Mouse (Mus musculus): ENCODE data around the gene Tsks.

The Tsks gene

GRCm38 (mm10) chr7:44951960-44952359, 9.0 kb downstream of the Tsks start:
- DNase-seq (ENCODE audit: low read depth), result peak; percentile 51

DNA sequence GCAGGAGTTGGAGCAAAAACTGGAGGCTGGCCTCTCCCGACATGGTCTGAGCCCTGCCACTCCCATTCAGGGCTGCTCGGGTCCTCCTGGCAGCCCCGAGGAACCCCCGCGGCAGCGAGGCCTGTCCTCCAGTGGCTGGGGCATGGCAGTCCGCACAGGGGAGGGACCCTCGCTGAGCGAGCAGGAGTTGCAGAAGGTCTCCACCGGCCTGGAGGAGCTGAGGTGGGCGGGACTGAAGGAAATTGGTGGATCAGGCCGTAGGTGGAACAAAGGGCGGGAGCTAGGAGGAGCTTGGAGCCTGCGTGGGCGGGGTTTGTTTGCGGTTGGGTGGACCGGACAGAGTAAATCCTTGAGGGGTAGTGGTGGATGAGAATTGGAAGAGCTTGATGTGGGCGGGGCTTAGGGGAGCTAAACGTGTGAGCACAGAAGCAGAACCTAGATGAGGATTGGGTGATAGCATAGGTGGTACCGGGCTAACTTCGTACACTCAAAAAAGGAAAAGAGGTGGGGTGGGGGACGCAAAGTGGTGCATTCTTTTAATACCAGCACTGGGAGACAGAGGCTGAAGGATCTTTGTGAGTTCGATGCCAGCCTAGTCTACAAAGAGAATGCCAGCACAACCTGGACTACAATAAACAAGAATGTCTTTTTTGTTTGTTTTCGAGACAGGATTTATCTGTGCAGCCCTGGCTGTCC, 9.8 kb downstream of the Tsks start:
- peak; percentile 94 for DNase-seq (ENCODE audit: low read depth)

- no peak for DNase-seq (ENCODE audit: low read depth)
Observed at GRCm38 (mm10) chr7:44953561-44953960, 10.6 kb downstream of the Tsks start.

GRCm38 (mm10) chr7:44954091-44954885, 11.3 kb downstream of the Tsks start:
- DNase-seq (ENCODE audit: low read depth), result no peak

- DNase-seq (ENCODE audit: low read depth), result peak; percentile 22
Observed at GRCm38 (mm10) chr7:44955628-44956027, 12.6 kb downstream of the Tsks start.

DNA sequence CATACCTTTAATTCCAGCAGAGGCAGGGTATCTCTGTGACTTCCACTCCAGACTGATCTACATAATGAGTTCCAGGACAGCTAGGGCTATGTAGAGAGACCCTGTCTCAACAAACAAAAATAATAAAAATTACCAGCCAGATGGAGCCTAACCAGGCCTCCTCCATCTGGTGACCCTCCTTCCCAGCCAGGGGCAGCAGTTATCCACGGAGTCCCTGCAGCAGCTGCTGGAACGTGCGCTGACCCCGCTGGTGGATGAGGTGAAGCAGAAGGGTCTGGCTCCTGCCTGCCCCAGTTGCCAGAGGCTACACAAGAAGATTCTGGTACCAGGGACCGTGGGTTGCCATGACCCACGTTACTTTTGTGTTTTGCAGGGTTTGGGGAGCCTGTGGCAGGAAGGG, 13.3 kb downstream of the Tsks start:
- DNase-seq (ENCODE audit: low read depth), result no peak

DNA sequence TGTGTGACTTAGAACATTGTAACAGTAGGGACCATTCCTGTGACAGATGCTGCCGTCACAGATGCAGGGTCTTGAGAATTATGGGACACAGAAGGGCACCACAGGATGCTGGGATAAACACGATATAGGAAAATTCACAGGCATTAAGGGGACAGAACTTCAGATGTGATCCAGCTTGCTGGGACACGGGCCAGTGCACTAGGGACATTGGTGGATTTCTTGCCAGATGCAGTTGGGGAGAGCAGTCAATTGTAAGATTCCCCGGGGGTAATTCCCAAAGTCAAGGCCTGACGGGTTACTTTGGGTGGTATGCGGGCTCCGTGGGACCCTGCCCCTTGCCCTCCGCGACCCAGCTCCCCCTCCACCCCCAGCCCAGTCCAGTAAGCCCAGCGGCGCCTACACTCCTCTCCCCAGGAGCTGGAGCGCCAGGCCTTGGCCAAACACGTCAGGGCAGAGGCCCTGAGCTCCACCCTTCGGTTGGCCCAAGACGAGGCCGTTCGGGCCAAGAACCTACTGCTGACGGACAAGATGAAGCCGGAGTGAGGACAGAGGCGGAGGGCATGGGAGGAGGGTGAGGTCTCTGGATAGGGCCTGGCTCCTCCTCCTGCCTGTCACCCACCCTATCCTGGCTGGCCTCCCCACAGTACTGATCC, 14.3 kb downstream of the Tsks start:
- DNase-seq (ENCODE audit: low read depth), result no peak

- peak; percentile 30 for DNase-seq (ENCODE audit: low read depth)
Observed at GRCm38 (mm10) chr7:44958208-44958607, 15.2 kb downstream of the Tsks start.

- no peak for DNase-seq (ENCODE audit: low read depth)
Observed at GRCm38 (mm10) chr7:44959281-44959680, 16.3 kb downstream of the Tsks start.

DNA sequence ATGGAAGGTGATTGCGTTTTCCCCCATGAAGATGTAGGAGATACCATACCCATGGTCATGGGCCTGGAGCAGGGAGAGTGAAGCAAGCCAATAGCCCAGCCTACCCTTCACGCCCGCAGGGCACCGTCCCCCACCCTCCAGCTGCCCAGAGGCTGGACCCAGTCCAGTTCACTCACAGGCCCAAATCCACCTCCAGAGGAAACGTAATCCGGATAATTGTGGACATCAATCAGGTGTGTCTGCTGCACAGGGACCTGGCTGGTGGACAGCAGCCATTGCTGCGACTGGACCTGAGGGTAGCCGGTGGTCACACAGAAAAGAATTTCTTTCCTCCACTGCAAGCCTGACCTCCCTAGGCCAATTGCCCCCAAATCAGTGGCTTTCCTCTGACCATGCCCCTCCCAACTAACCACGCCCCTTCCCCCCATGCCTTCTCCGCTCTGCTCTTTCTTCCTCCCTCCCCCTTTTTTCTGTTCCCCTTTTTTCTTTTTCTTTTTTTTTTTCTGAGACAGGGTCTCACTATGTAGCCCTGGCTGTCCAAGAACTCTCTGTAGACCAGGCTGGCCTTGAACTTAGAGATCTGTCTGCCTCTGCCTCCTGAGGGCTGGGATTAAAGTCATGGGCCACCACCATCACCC, 17.0 kb downstream of the Tsks start:
- DNase-seq (ENCODE audit: low read depth), result no peak

DNA sequence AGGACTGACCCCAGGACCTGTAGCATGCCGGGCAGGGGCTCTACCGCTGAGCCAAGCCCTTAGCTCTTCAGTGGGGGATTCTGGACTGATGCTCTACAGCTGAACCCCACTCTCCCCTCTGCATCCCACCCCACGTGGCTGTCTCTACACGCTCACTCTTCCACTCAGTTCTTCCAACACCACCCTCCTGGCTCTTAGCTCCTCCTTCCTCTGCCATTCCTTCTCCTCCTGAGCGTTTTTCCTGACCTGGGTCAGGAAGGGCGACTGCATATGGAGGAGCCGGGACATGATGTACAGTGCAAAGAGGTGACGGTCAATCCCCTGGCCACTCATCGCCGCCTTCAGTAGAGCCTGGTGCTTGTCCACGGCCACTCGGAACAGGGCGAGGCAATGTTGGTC, 17.5 kb downstream of the Tsks start:
- DNase-seq (ENCODE audit: low read depth), result no peak

- no peak for DNase-seq (ENCODE audit: low read depth)
Observed at GRCm38 (mm10) chr7:44962337-44962736, 19.3 kb downstream of the Tsks start.

DNA sequence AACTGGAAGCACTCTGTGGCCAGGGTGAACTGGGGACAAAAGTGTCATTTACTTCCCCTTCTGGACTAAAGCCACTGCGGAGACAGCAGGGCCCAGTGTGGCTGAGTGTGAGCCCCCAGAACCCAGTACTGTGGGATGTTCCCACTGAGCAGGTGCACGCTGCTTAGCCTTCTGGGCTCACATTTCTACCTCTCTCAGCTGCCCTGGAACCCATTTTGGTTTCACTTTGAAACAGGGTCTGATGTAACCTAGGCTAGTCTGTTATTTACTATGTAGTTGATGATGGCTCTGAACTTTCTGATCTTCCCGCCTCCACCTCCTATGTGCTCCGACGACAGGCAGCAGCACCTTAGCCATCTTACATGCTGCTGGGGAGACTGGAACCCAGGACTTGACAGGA, 19.8 kb downstream of the Tsks start:
- no peak for DNase-seq (ENCODE audit: low read depth)

DNA sequence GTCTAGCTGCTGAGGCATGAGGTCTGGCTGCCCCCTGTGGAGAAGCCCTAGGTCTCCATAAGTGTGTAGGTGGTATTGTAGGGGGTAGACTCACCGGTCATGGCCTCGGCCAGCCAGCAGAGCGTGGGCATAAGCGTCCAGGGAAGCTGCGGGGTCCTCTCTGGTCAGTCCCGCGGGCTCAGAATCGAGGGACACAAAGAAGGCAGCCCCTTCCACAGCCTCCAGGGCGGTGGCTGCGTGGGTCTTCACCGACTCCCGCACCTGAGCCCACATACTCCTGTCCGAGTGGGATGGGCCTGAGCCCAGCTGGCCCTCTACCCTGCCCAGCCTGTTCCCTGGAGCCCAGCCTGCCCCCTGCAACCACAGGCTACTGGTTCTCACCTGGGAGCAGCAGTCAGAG, 22.0 kb downstream of the Tsks start:
- no peak for DNase-seq (ENCODE audit: low read depth)

DNA sequence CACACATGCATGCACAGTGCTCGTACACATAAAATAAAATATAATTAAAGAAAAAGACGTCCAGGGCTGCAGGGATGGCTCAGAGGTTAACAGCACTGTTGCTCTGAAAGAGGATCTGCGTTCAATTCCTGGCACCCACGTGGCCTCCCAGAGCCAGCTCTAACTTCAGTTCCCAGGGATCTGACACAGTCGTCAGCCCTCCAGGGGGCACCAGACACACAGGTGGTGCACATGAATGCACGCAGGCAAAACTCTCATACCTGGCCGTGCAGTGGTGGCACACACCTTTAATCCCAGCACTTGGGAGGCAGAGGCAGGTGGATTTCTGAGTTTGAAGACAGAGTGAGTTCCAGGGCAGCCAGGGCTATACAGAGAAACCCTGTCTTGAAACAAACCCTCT, 23.0 kb downstream of the Tsks start:
- no peak for DNase-seq (ENCODE audit: low read depth)

GRCm38 (mm10) chr7:44966638-44967037, 23.6 kb downstream of the Tsks start:
- DNase-seq (ENCODE audit: low read depth), result no peak

DNA sequence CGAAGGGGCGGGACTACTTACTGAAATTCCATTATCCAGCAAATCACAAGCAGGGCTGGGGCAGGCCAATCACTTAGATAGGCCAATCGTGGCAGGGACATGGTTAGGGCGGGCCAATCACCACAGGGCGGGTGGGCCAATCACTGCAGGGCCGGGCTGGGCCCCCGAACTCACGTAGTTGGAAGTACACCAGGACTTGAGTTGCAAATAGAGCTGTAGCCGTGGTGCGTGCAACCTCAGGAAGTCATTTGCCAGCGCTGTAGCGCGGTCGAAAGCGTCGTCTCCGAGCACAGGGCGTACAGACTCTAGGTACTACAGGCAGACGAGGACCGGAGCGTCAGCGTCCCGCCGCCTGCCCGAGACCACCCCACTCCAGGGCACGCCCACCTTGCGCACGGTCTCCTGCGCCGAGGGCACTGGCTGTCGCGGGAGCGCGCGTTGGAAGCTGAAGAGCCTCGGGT, 27.3 kb downstream of the Tsks start:
- peak; percentile 55 for DNase-seq (ENCODE audit: low read depth)

- DNase-seq (ENCODE audit: low read depth), result no peak
Observed at GRCm38 (mm10) chr7:44971142-44971541, 28.1 kb downstream of the Tsks start.

GRCm38 (mm10) chr7:44973415-44974130, 30.6 kb downstream of the Tsks start:
- DNase-seq (ENCODE audit: low read depth), result no peak

DNA sequence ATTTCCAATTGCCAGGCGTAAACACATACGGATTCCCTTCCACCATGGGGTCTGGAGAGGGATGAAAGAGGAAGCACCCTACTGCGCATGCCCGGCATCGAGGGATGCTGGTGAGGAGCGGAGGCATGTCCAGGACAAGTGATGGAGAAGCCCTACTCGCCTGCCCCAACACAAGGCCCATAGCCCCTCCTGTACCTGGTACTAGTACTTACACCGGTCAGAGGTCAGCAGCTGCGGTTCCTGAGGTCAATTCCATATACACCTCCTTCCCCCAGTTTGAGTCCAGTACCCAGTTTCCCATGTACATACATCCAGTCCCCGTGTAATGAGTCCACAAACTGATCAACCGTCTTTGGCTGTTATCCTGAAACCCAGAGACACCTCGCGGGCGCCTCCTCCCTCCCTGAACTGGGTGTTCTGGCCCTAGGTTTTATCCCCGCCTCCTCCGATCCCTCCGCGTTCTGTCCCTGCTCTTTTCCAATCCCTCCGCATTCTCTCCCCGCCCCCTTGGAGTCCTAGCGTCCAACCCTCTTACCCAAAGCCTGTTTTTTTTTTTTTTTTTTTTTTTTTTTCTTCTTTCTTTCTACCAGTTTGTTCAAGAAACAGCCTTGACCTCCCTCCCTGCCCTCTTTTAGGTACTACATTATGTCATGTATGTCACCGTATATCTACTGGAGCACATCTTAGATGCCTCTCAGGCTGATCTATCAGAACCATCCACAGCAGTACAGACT, 31.5 kb downstream of the Tsks start, which contains the start of gene Cpt1c:
Gene Cpt1c, minus strand, starts transcription at position 469 of the 734 bp plus-strand sequence.
- peak; percentile 40 for DNase-seq (ENCODE audit: low read depth)

- DNase-seq (ENCODE audit: low read depth), result no peak
Observed at GRCm38 (mm10) chr7:44975117-44975419, 32.1 kb downstream of the Tsks start.

Data from c-Kit-positive CD71-negative TER-119-negative erythroid progenitor cells, embryonic 14.5 days (primary cell).